Mouse (Mus musculus) MEL (cell line): ENCODE measurements around the gene Igf2r.

Experiments
- CTCF ChIP-seq, 3 experiments: IDR thresholded peaks in 2 of 3; conservative IDR thresholded peaks in 1 of 3; 2 replicates each; pipeline ENCODE4 v1.5.1; 2011 to 2012; ENCODE audit warnings: low read length in 3 of 3, low read depth in 2 of 3, mild to moderate bottlenecking in 2 of 3, improper control_type of control experiment in 1 of 3, inconsistent platforms in 1 of 3, mixed read lengths in 1 of 3, moderate library complexity in 1 of 3; ENCODE audit not compliant: control insufficient read depth in 1 of 3, insufficient read depth in 1 of 3, poor library complexity in 1 of 3, severe bottlenecking in 1 of 3
- E2F4 ChIP-seq: IDR thresholded peaks from 2 replicates; pipeline ENCODE4 v1.6.1; 2011; ENCODE audit warnings: low read depth, low read length, improper control_type of control experiment, borderline replicate concordance
- POLR2A ChIP-seq, 2 experiments: IDR thresholded peaks; 2 replicates each; pipeline ENCODE4 v1.6.1; 2011 to 2012; ENCODE audit warnings: low read length in 2 of 2, mild to moderate bottlenecking in 2 of 2, control low read depth in 1 of 2, improper control_type of control experiment in 1 of 2, low read depth in 1 of 2, moderate library complexity in 1 of 2; ENCODE audit not compliant: control insufficient read depth in 1 of 2, insufficient read depth in 1 of 2, poor library complexity in 1 of 2

- TF ChIP-seq E2F4 (no peak), POLR2A (IDR thresholded peaks at IDR 0.05; ENCODE audit: control insufficient read depth in 1 of 2, insufficient read depth in 1 of 2, low read depth in 1 of 2, low read length in 2 of 2, poor library complexity in 1 of 2) (no peak), CTCF (IDR thresholded peaks at IDR 0.05 in 2 of 3, conservative IDR thresholded peaks at IDR 0.05 in 1 of 3; ENCODE audit: control insufficient read depth in 1 of 3, insufficient read depth in 1 of 3, low read depth in 2 of 3, low read length in 3 of 3, poor library complexity in 1 of 3, severe bottlenecking in 1 of 3) (no peak)
Observed at GRCm38 (mm10) chr17:12710976-12711375, 58.5 kb downstream of the Igf2r start.
